Mouse (Mus musculus): ENCODE measurements at regions not wholly inside any gene's neighbourhood (a gene's known extent, or its start where the extent isn't known, plus 50 kb on each side); places are given as distances from the start of the nearest gene placed in this dataset.

- TF ChIP-seq CTCF (IDR thresholded peaks at IDR 0.05; ENCODE audit: extremely low read depth, insufficient read depth, insufficient read length, insufficient replicate concordance) = no peak
- TF ChIP-seq POLR2A (IDR thresholded peaks at IDR 0.05; ENCODE audit: low read depth, low read length) = no peak
These were observed 267.6 kb upstream of the BB014433 start for GRCm38 (mm10) chr8:15313481-15313880.

All from spleen, adult 2 months (tissue).